Mouse (Mus musculus) forebrain, embryonic 10.5 days (tissue): ENCODE measurements at regions not wholly inside any gene's neighbourhood (a gene's known extent, or its start where the extent isn't known, plus 50 kb on each side); places are given as distances from the start of the nearest gene placed in this dataset.

ENCODE experiments used
- DNase-seq: peaks from one replicate; pipeline ENCODE4 v3.0.0-alpha.2; 2017; ENCODE audit warnings: low spot score; ENCODE audit errors: extremely low spot score
- H3K27ac ChIP-seq: fragments of 300-500 bp; sonication (generic); 2 replicates; pipeline ENCODE4 v1.5.1; 2016; ENCODE audit warnings: mild to moderate bottlenecking
- H3K27me3 ChIP-seq: fragments of 300-500 bp; sonication (generic); 2 replicates; pipeline ENCODE4 v1.6.1; 2016; ENCODE audit warnings: mild to moderate bottlenecking; ENCODE audit not compliant: poor library complexity, severe bottlenecking
- H3K36me3 ChIP-seq: fragments of 300-500 bp; sonication (generic); replicated peaks from 2 replicates; pipeline ENCODE4 v1.6.1; 2016; ENCODE audit warnings: mild to moderate bottlenecking, moderate library complexity
- H3K4me1 ChIP-seq: fragments of 300-500 bp; sonication (generic); 2 replicates; pipeline ENCODE4 v1.6.1; 2016
- H3K4me3 ChIP-seq: fragments of 300-500 bp; sonication (generic); 2 replicates; pipeline ENCODE4 v1.5.1; 2016; ENCODE audit warnings: mild to moderate bottlenecking, moderate library complexity
- H3K9me3 ChIP-seq: fragments of 300-500 bp; sonication (generic); 2 replicates; pipeline ENCODE4 v1.6.1; 2016; ENCODE audit warnings: mild to moderate bottlenecking, moderate library complexity
- WGBS: fragments of 180-500 bp; shearing (Covaris S2); methylation state at CpG from one replicate; pipeline ENCODE4 v1.1.7; 2016; 5-methylcytosine and 5-hydroxymethylcytosine counted together

DNA sequence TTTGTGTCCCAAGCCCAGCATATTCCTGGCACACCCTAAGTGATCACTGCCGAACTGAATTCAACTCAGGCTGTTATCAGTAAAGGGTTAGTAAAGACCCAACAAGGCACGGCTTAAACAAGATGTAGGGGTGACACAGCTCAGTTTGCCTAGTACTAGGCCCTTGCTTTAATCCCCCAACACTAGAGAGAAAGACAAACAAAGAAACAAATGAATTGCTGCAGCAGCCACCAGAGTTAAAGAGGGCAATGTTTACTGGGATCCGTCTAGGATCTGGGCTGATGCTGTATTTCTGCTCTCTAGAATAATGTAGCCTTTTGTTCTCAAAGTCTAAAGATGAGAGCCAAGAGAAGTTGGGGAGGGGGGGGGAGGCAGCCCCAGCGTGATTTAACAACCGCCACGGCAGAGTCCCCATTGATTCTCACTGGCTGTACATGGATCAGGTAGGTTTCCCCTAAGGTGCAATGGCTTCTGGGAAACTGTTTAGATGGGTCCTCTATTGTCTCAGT is 66.5 kb upstream of the Boc start:
- no peaks in the 10 kb centered on the region for H3K27me3 ChIP-seq
- DNase-seq, result no peak
- H3K4me1 ChIP-seq, result peaks cover 11% of the 10 kb centered on the region
- H3K36me3 ChIP-seq, result no peaks in the 10 kb centered on the region
- 64% methylated on average over 6 of the region's 6 CpGs for WGBS
- H3K4me3 ChIP-seq, result no peak overlapping the region
- no peaks in the 10 kb centered on the region for H3K9me3 ChIP-seq
- H3K27ac ChIP-seq, result peak overlapping the region; percentile 30; the same call in 1 of the 2 replicates

DNA sequence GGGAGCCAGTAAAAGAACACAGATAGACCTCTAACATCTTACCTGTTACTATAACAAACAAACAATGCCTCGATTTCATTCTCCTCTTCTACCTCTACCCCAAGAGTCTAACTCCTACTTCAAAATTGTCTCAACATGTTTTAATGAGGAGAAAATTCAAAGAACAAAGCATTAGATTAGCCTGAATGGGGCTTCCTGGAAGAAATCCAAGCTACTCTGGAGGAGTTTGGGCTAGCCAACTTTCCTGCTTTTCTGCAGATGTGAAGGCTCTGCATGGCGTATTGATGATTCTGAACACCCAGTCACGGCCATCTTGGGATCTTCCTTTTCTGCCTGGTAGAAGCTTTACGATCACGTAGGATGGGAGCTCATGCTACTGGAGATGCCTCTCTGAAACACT is 62.9 kb upstream of the Boc start:
- no peak overlapping the region for H3K27ac ChIP-seq
- 92% methylated on average over 5 of the region's 5 CpGs for WGBS
- peaks cover 12% of the 10 kb centered on the region for H3K4me1 ChIP-seq
- DNase-seq, result no peak
- H3K27me3 ChIP-seq, result no peaks in the 10 kb centered on the region
- H3K36me3 ChIP-seq, result no peaks in the 10 kb centered on the region
- H3K4me3 ChIP-seq, result no peak overlapping the region
- no peaks in the 10 kb centered on the region for H3K9me3 ChIP-seq

DNA sequence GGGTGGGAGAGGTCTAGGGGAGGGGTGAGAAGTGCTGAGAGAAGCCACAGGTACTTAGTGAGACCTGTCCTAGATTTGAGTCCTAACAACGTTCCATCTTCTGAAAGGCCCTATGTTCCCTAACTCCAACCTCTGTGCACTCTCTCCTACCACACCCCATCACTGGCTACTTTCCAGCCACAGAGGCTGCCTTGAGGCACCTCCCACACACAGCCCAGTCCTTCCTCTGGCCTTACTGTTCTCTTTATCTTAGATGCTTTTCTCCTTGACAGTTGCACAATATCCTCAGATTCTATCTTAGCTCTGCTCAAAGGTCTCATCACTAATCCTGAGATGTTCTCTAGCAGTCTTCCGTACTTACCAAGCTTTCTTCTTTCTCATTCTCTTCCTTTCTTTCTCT is 61.8 kb upstream of the Boc start:
- H3K36me3 ChIP-seq, result no peaks in the 10 kb centered on the region
- no peak overlapping the region for H3K4me3 ChIP-seq
- H3K27ac ChIP-seq, result no peak overlapping the region
- 95% methylated on average over 2 of the region's 2 CpGs for WGBS
- H3K4me1 ChIP-seq, result peaks cover 23% of the 10 kb centered on the region
- no peaks in the 10 kb centered on the region for H3K9me3 ChIP-seq
- no peak for DNase-seq
- H3K27me3 ChIP-seq, result no peaks in the 10 kb centered on the region

DNA sequence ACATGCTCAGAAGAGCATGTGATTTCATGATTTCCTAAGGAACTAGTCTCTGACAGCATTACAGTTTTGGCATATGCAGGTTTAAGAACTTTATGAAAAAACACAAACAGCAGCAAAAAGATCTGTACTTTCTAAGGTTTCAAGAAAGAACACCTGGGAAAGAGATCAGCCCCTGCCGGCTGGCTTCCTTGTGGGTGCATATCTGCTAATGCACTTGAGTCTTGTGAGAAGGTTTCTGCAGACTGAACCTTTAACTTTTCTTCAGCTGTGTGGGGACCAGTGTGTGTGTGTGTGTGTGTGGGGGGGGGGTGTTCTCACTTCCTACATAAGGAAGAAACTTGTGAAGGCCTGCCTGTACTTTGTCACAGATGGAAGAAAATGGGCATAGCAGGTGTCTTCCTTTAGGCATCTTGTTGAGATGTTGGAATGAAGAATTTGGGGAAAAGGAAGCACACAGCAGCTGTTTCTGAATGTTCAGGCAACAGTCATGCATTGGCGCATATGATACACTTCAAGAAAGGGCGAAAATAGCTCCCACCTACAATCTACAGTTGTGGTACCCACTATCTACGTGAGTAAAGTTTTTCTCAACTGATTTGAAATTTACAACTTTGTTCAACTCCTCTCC is 60.9 kb upstream of the Boc start:
- Histone ChIP-seq H3K9me3 (no peaks in the 10 kb centered on the region), H3K4me3 (no peak overlapping the region), H3K36me3 (no peaks in the 10 kb centered on the region), H3K4me1 (peaks cover 24% of the 10 kb centered on the region), H3K27ac (no peak overlapping the region), H3K27me3 (no peaks in the 10 kb centered on the region)
- 91% methylated on average over 4 of the region's 4 CpGs for WGBS
- no peak for DNase-seq

DNA sequence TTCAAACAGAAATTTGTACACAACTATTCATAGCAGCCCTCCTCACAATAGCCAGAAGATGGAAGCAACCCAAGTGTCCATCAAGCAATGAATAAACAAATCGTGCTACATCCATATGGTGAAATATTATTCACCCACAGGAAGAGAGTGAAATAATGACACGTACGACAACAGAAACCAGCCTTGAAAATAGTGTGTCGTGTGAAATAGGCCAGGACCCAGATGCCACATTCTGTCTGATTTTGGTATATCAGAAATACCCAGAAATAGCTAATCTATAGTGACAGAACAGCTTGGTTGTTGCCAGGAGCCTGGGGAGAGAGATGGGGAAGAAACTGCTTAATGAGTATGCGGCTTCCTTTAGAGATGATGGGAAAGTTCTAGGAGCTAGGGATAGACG is 58.3 kb upstream of the Boc start:
- WGBS, result 91% methylated on average over 6 of the region's 6 CpGs
- DNase-seq, result no peak
- H3K9me3 ChIP-seq, result no peaks in the 10 kb centered on the region
- peak overlapping the region; percentile 76; the same call in 1 of the 2 replicates for H3K27ac ChIP-seq
- H3K27me3 ChIP-seq, result peaks cover 3% of the 10 kb centered on the region; the same call in 1 of the 2 replicates
- H3K4me3 ChIP-seq, result no peak overlapping the region
- no peaks in the 10 kb centered on the region for H3K36me3 ChIP-seq
- H3K4me1 ChIP-seq, result peaks cover 32% of the 10 kb centered on the region

DNA sequence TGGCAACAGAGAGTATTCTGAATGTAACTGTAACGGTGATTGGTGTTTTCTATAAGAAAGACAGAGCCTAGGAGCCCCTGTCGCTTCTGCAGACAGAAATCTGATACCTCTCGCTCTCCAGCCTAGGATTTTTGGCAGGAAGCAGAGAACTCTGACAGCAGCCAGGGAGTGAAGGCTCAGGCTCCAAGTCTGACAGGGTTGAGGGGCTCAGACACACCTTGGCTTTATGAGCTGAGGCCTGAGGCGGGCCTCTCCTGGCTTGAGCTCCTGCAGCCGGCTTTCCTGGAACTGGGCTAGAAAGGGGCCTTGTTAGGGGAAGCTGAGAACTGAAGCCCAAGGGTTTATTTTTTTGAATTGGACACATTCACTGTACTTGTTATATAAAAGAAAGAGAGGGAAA is 57.7 kb upstream of the Boc start:
- DNase-seq, result no peak
- Histone ChIP-seq H3K27ac (peak overlapping the region; percentile 76), H3K4me1 (peaks cover 39% of the 10 kb centered on the region)

DNA sequence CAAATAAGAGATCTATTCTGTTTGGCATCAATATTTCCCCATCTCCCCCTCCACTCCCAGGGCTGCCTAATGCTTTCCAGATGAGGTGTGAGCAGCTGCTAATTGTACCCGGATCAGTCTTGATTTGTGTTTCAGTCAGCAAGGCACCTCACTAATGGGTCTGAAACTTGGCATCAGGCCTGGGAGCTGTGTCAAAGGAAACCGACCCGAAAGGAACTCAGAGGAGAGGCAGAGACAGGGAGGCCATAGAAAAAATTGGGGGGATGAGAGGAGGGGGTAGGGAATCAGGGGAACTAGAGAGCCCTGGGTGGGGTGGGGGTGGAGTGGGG is 57.1 kb upstream of the Boc start:
- DNase-seq, result no peak
- 48% methylated on average over 3 of the region's 3 CpGs for WGBS
- no peaks in the 10 kb centered on the region for H3K9me3 ChIP-seq
- no peaks in the 10 kb centered on the region for H3K36me3 ChIP-seq
- H3K27me3 ChIP-seq, result peaks cover 9% of the 10 kb centered on the region
- H3K27ac ChIP-seq, result peak overlapping the region; percentile 76
- peaks cover 39% of the 10 kb centered on the region for H3K4me1 ChIP-seq
- no peak overlapping the region for H3K4me3 ChIP-seq

More for the DNA sequence above, 57.7 kb upstream of the Boc start:
- Histone ChIP-seq H3K4me3 (no peak overlapping the region), H3K9me3 (no peaks in the 10 kb centered on the region), H3K36me3 (no peaks in the 10 kb centered on the region), H3K27me3 (peaks cover 4% of the 10 kb centered on the region)
- WGBS, result 25% methylated on average over 5 of the region's 5 CpGs

DNA sequence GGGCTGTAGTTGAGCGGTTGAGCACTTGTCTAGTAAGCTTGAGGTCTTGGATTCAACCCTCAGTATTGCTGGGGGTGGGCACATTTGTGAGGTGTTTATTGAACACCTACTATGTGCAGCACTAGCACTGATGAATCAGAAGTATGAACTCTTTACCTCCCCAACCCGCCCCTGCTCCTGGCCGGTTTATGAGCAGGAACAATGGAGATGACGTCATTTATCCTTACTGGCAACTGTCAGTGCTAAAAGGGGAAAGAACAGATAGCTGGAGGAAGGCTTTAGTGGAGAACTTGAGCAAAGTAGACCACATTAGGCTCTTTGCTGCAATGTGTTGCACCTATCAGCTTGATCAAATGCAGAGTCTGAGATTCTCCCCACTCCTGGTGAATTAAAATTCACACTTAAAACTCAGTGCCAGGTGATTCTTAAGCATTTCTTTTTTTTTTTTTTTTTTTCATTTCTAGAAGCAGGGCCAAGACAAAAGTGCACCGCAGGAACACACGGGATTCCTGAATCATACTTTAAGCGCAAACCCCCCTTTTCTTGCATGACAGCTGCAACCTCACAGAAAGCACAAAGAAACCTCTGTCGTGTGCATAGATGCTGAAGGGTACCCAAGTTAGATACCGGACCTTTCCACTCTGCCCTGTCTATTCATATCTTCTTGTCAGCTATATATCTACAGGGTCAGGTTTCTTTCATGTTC is 56.6 kb upstream of the Boc start:
- no peak for DNase-seq
- Histone ChIP-seq H3K27me3 (peaks cover 10% of the 10 kb centered on the region), H3K4me3 (no peak overlapping the region), H3K36me3 (no peaks in the 10 kb centered on the region), H3K27ac (peak overlapping the region; percentile 76), H3K4me1 (peaks cover 39% of the 10 kb centered on the region), H3K9me3 (no peaks in the 10 kb centered on the region)
- WGBS, result 68% methylated on average over 9 of the region's 9 CpGs

DNA sequence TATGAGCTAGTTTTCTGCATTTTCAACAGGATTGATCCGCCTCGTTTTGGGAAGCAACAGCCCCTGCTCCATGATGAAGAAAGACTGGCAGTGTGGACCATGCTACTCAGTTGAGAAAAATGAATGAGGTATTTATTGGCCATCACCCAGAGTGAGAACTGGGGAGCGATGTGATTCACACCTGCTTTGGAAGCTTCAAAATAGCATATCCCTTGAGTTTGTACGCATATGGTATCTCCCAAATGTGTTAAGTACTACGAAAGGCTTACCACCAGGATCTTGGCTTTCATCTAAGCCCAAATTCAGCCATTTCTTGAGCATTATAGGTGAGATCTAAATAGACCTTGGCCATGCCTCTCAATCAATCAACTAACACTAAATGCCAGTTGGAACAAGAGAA is 55.5 kb upstream of the Boc start:
- H3K27ac ChIP-seq, result no peak overlapping the region
- H3K36me3 ChIP-seq, result no peaks in the 10 kb centered on the region
- DNase-seq, result no peak
- no peak overlapping the region for H3K4me3 ChIP-seq
- H3K9me3 ChIP-seq, result no peaks in the 10 kb centered on the region
- peaks cover 39% of the 10 kb centered on the region for H3K4me1 ChIP-seq
- peaks cover 10% of the 10 kb centered on the region for H3K27me3 ChIP-seq
- WGBS, result 94% methylated on average over 5 of the region's 5 CpGs

DNA sequence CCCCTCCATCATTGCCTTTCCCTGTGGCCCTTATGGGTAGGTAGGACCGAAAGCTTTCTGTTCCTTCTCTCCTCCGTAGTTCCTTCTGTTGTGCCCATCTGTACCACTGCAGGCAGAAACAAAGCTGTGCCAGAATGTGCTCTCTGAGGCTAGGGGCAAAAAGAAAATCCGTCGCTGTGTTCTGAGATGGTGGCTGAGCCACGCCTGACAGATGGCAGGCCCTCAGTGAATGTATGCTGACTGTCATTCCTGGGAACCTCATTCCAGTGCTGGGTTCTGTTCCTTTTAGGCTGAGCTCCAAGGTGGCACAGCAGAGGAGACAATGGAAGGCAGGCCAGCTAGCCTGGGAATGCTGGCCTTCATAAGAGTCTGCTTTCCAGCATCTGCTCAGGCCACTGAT is 54.0 kb upstream of the Boc start:
- no peak for DNase-seq
- Histone ChIP-seq H3K36me3 (no peaks in the 10 kb centered on the region), H3K27ac (peak overlapping the region; percentile 60; the same call in 1 of the 2 replicates), H3K4me3 (no peak overlapping the region), H3K27me3 (peaks cover 10% of the 10 kb centered on the region), H3K4me1 (peaks cover 39% of the 10 kb centered on the region), H3K9me3 (no peaks in the 10 kb centered on the region)
- WGBS, result 79% methylated on average over 5 of the region's 5 CpGs

DNA sequence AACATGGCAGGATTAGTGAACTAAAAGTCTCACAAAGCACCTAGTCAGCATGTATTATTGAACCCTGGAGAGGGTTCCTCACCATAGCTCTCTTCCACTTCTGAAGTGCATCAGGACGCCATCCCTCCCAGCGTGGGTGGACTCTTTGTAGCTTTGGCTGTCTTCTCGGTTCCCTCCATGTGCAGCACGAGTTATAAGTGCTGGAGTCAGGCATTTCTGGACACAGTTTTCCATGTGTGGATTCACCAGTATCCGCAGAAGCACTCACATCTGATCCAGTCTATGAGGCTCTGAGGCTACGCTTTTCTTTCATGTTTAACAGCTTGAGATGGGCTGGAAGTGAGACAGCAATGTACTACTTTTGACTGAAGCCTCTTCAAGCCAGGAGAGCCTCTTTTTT is 52.8 kb upstream of the Boc start:
- H3K4me3 ChIP-seq, result no peak overlapping the region
- H3K36me3 ChIP-seq, result no peaks in the 10 kb centered on the region
- H3K9me3 ChIP-seq, result peaks cover 7% of the 10 kb centered on the region; the same call in 1 of the 2 replicates
- no peak for DNase-seq
- 85% methylated on average over 6 of the region's 6 CpGs for WGBS
- no peak overlapping the region for H3K27ac ChIP-seq
- H3K4me1 ChIP-seq, result peaks cover 31% of the 10 kb centered on the region
- H3K27me3 ChIP-seq, result peaks cover 10% of the 10 kb centered on the region

DNA sequence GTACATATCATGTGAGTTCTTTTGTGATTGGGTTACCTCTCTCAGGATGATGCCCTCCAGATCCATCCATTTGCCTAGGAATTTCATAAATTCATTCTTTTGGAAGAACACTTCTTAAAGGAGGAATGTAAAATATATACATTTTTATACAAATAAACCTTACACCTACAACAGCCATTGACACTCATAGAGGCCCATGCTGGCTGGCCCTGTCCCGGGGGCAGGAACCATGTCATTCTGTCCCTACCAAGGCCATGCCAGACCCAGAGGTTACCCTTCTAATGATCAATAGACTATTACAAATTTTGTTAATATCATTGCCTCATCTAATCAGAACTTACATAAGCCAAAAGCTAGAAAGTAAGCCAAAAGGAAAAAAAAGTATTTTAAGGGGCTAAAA is 49.9 kb upstream of the Boc start:
- H3K27me3 ChIP-seq, result peaks cover 24% of the 10 kb centered on the region
- no peaks in the 10 kb centered on the region for H3K36me3 ChIP-seq
- H3K9me3 ChIP-seq, result peaks cover 7% of the 10 kb centered on the region; the same call in 1 of the 2 replicates
- WGBS, result 98% methylated on average over 1 of the region's 1 CpGs
- peaks cover 20% of the 10 kb centered on the region for H3K4me1 ChIP-seq
- no peak overlapping the region for H3K4me3 ChIP-seq
- DNase-seq, result no peak
- H3K27ac ChIP-seq, result no peak overlapping the region
